Mouse (Mus musculus) ovary, postnatal 36 days (tissue): ENCODE results near the gene Fam207a.

Experiments used
- DNase-seq: peaks from one replicate; pipeline ENCODE4 v3.0.0; 2022; ENCODE audit warnings: low spot score, mixed read lengths

The Fam207a gene

DNA sequence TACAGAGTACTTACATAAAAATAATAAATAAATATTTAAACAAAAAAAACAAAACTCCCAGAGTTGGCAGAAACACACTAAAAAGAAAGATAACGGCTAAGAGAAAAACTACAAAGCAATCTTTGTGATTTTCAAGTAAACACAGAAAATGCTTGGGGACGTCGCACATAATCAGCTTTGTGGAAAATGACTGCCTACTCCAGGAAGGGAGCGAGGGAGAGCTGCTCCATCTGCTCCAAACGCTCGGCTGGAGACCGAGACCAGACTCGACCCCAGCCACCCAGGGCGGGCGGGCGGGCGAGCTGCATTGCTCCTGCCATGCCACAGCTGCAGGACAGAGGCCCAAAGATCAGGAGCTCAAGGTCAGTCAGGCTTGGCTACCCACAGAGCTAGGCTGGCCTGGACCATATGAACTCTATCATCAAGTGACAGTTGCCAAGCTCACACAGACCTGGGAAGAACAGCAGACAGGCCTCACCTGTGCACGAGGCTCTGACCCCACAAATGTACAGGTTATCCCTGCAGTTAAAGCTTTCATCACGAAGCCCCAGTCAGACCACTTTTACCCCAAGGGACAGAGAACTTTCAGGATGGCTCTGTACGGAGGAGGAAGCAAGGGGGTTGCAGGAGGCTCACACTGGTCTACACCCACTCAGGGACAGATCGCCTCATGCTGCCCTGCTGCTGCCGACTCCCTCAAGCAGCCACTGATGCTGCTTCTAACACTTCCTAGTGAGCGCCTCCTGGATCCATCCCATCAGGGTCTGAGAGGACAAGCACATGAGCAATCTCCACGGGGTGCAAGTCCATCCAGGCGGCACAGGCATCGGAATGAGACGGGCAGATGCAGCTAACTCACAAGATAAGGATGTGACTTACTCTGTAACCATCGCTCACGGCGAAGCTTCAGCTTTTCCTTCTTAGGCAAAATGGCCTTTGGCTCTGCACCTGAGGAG lies 12.3 kb downstream of the Fam207a start:
- no peak for DNase-seq

DNA sequence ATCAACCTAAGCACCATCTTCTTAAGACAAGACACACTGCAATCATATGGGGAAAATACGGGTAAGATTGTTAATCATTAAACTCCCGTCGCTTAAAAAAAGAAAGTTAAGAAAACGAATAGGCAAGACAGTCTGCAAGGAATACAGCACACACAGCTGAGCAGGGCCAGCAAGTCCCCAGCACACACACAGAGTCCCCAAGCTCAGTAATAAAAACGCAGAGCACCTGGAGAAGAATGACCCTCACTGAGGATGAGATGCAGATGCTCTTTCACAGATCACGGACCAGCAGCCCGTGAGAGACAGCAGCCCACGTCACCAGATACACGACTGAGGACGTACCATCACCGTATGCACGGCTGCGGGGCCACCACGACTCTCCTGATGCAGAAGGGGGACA lies 14.9 kb downstream of the Fam207a start:
- DNase-seq = no peak

DNA sequence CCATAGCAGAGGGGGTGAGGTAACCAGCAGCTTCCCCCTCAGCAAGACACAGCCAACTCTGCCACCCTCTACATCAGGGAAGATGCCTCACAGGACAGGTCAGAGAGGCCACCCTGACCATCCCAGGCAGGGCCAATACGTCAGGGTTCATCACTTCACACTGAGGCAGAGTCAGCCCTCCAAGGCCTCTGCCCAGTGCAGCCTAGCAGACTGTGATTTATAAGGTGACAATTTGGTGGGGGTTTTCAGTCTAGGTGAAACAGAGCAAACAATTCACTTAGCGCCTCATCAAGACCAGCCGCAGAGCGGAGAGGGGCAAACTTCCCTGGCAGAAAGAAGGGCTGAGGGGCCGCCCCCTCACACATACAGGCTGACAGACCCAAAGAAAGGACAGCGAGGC lies 17.3 kb downstream of the Fam207a start:
- no peak for DNase-seq

DNA sequence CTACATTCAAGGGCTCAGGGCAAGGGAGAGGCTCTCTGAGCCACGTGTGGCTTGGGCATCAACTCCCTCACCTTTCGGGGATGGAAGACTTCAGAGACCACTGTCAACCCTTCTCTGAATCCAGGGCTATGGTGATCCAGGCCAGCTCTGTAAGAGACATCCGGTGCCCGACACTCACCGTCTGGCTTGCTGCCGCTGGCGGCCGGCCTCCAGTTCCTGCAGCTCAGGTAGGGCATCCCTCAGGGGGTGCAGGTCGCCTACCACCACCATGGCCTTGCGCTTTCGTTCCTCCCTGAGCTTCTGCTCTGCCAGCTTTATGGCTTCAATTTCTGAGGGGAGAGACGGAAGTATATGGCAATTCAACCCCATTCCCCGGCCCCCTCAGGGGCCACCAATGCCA lies 18.4 kb downstream of the Fam207a start:
- DNase-seq = no peak

DNA sequence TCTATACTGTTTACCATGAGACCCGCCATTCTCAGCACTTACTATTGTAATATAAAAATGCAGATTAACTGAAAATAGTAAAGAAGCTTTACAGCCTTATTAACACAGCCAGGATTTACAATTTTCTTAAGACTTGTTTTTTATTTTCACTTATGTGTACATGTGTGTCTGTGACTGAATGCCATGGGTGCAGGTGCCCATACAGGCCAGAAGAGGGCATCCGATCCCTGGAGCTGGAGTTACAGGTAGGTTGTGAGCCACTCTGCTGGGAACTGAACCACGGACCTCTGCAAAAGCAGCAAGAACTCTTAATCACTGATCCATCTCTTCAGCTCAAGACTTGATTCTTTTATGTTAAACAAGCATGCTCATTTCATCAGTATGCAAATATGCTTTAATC lies 22.7 kb downstream of the Fam207a start:
- DNase-seq = no peak

DNA sequence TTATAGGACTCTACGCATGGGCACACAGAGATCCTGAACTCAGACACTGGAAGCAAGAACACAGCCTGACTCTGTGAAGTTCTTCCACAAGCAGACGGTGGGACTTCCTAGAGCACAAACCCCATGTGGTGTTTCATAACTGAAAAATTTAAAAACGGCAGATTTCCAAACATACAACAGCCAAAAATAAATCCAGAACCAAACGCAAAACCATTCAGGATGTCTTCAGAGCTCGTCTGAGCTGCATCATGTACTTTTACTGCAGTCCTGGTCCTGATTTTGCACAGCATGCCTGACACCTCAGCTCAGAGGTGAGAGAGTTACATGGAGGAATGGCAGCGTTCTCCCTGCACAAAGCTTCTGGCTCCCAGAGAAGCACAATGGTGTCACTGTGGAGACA lies 24.0 kb downstream of the Fam207a start:
- DNase-seq = no peak

DNA sequence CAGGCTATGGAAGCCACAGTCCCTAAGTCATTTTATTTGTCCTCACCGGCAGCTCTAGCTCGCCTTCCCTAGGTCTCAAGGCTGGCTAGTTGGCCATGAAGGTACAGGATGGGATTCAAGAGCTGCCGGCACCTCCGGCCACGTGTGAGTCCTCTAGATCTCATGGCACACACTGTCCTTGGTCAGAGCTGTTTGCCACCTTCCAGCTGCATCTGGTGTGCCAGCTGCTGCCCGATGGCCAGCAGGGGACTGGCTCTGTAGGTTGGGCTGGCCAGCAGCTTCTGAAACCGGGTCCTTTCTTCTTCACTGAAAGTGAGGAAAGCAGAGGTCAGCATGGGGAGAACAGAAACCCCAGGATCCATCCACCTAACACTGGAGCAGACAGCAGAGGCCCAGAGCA lies 27.4 kb downstream of the Fam207a start:
- no peak for DNase-seq

DNA sequence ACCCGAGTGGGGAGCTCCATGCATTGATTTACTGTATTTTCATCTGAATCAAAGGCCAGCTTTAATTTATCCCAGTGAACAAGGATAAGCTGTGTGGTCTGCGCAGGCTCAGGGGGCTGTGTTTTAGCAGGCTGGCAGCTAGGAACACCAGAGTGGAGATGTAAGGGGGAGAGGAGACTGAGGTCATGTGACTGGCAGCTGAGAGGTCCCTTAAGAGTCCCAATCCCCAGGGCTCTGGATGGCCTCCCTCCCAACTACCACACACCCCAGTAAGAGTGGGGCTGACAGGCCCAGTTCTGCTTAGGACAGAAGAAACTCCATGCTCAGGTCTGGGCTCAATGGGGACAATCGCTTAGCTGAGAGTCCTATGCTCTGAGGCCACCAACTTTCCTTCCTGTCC lies 29.8 kb downstream of the Fam207a start:
- DNase-seq = no peak

DNA sequence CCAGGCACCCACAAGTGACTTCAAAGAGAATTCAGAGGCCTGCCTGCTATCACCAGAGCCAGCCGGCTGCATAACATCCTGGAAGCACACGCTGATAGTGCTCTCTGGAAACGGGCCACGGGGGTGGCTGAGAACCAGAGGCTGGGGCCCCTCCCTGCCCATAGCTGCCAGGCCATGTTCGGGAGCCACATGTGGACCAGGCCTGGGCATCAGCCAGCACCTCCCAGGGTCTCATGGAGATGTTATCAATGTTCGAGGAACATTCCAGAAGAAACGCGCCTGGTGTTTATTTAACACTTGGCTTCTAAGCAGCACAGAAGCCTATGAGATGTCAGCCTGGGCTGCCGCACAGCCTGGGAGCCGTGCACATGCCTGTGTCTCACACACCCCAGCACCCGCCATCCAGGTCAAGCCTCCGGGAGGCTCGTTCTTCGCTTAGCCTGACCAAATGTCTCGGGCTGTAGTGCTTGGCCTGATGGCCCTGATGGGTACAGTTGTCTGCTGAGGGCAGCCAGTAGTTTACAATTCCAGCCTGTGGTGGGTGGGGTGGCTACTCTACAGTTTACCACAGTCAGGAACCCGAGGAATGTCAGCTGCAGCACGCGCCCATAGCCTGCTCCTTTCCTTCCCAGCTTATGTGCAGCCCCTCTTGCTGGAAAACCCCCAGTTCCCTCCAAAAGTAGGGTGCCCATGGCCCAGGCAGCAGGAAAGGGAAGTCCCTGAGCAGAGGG lies 31.2 kb downstream of the Fam207a start:
- peak; percentile 66 for DNase-seq

DNA sequence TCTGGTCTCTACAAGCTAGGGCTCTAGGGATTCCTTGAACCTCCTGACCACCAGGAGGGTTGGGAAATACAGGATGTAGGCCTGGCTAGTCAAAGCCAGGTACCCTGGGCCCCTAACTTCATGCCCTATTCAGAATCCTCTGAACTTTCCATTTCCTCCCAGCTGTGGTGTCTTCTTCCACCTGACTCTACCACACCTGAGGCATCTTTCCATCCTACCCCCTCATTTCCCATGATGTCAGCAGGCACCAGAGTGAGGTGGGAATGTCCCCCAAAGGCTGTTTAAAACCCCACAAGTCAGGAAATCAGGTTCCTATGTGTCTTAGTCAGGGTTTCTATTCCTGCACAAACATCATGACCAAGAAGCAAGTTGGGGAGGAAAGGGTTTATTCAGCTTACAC lies 33.8 kb downstream of the Fam207a start:
- no peak for DNase-seq

DNA sequence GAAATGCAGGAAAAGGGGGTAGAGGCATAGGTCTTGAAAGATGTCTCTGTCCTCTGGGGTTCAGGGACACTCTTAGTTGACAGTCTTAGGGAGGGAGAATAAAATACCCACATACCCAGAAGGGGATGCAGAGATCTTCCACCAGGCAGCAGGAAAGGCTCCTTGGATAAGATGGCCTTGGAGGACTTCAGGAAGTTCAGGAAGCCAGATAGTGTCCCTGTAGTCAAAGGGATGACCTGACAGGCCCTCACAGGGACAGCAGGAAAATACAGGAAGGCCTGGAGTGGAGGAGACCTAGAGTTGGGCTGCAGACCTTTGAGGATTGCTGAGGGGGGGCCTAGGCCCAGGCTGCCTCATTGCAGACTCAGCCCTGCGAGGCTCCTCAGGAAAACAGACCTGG lies 35.6 kb downstream of the Fam207a start:
- no peak for DNase-seq

DNA sequence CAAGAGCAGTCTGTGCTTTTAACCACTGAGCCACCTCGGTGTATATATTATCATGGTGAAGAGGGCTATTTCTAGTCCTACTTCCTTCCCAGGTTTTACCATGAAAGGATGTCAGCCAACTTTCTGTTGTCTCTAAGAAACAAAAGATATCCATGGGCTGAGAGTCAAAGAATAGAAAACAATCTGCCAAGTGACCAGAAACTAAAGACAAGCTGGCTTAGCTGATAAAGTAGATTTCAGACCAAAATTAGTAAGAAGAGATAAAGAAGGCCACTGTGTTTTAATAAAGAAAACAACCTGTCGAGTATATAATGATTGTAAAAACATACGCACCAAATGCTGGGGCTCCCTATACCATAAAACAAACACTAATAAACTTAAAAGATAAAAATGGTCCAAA lies 38.7 kb downstream of the Fam207a start:
- DNase-seq = no peak

DNA sequence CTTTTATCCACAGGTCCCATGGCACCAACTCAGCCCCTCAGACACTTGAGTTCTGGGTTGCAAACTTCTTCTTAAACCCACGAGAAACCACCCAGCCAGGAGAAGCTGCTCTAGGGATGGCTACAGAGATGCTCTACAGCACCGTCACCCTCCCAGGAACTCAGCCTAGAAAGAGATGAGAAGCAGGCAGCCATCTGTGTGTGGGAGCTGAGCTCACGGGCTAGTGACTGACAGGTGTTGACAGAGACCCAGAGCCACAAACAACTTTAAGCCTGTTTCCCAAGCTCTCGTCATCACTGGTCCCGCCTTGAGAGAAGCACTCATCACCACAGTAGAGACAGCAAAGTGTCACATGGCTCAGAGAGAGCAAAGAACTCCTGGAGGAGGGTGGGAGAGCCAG lies 43.4 kb downstream of the Fam207a start:
- DNase-seq = no peak

DNA sequence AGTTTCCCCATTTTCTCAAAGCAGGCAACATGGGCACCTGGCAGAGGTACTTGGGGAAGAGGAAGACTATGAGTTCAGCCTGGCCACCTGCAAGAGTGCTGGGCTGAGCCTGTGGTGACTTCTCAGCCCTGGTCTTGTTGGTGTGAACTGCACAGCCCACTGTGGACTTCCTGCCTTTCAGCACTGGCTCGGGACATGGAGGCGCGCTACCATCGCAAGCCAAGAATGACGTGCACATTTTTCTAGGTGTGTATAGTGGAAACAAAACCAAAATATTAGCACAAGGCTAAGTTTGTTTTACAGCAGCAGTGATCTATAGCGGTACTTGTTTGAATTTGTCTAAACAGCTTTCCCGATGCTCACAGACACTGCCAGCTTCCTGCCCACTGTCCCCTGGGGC lies 44.1 kb downstream of the Fam207a start:
- no peak for DNase-seq

DNA sequence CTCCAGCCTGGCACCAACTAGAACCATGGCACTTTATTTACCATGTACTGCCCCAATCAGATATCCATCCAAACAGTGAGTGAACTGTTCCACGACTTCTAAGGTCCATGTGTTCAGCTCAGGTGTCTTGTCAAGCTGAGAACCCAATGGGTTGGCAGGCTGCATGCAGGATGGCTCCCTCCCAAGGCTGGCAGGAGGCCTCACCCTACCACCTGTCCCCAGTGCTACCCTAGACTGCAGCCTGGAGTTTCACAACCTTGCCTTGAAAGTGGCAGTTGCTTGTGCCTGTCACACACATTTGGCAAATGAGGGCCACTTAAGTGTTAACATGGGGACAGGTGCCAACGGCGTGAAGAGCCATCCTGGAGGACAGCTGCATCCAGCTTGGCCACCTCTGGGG lies 44.8 kb downstream of the Fam207a start:
- DNase-seq = no peak

DNA sequence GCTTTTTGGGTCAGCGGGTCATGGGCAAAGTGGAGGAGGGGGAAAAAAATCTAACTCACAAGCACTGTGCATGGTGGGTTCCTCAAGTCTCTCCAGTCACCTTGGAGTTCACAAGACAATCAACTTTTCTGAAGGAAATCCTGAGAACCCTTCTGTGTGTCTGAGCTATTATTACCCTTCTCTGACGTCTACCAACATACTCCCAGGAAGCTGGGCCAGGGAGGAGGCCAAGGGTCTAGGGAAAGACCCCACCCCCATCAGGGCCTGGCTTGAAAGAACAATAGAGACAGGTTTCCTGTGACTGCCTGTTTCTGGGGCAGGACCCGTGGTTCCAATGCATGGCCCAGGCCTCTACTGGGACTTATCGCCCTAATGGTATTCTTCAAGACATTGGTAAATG lies 46.9 kb downstream of the Fam207a start:
- no peak for DNase-seq

DNA sequence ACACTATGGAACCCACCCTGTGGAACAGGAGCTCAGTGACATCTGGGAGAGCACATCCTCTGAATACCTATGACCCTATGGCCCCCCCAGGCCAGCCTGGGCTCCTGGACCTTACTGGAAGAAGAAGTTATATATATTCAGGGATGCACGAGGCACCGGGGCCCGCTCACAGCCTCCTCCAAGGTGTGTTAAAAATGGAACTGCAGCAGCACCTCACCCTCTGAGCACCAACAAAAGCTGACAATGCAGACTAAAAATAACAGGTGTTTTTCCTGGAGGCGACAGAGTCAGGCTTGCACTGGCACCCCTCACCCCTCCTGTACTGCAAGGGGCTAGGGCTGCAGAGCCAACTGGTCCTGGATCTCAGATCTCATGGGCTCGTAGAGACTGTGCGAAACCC lies 48.2 kb downstream of the Fam207a start:
- DNase-seq = no peak

DNA sequence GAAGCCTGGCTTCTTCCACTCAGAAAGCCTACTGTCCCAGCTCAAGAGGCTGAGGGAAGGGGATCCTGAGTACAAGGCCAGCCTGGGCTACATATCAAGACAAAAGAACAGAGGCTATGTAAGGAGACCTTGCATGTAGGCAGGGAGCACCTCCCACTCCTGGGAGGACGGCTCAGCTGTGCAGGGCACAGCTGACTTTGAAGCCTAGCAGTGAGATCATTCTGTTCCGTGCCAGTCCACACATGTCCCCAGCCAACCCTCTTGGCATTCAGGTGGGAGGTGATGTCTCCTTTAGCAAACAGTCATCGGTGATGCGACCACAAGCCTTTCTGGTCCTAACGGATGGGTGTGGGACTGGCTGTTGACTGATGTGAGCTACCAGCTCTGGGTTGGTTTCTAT lies 49.7 kb downstream of the Fam207a start:
- DNase-seq = no peak

DNA sequence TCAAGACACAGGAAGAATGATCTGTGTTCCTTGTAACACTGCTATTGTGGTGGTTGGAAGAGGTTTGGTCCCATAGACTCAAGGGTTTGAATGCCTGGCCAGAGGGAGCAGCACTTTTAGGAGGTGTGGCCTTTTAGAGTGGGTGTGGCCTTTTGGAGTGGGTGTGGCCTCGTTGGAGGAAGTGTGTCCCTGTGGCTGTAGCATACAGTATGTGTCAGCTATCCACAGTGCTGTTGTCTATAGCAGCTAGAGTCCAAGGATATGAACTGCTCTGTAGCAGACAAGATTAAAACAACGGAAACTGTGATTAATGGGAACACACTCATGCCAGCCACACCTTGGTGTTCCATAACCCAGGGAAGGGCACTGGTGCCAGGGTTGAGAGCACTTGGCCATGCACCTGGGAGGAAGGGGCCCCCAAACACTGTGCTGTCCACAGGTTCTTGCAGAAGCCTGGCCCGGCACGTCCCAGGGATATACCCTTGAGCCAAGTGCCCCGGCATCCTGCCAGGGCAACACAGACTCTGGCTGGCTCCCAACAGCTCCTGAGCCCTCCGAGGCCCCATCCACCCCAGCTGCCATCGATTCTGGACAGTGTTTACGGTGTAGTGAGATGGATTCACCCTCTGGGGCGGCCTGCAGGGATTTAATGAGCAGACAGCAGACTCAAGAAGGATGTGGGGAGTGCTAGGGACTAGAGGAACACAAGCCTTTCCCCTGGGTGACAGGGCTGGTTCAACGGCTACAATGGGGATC lies 51.2 kb downstream of the Fam207a start:
- peak; percentile 80 for DNase-seq

DNA sequence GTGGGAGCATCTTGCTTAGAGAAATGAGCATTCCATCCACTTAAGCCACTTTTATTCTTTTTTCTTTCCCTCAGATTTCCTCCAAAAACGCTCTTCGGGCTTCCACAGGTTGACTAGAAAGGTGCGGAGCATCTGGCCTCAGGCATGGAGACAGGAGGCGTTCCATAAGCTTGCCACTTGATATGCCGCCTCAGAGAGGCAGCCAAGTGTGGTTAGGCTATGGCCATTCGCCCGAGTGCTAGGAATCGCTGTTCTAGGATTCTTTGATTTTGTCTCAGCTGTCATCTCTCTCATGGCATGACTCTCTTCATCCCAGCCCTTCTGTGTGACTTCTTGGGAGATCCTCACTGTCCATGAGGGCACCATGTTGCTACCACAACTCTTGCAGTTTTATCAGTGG lies 54.4 kb downstream of the Fam207a start:
- DNase-seq = no peak

DNA sequence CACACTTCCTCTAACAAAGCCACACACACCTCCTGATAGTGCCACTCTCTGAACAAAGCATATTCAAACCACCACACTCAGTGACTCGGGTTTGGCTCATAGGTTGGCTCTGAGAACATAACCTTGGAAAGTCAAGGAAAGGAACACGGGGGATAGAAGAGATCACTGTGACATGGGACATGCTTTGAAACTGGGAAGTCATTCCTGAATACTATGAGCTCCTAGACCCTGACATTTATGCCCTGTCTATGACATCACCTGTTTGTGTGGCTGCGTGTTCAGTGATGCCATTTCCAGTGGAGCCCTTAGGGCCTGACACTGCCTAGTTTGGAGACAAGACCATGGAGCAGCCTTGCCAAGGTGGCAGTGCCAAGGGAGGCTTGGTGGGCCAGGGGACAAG lies 57.9 kb downstream of the Fam207a start:
- DNase-seq = no peak

DNA sequence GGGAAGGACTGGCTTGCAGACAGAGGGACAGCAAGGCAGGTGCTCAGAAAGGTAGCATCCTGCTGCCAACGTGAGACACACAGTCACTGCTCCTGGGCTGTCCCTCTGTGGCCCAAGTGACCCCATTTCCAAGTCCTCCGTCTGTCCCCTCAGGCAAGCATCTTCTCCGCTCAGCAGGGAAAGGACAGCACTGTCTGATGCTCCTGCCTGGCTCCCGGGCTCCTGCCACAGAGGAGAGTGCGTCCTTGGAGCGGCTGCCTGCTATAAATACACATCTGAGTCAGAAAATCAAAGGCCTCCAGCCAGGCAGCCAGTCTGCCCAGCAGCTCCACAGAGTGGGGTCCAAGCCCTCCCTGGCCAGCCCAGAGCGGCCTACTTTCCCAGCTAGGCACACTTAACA lies 59.1 kb downstream of the Fam207a start:
- DNase-seq = peak; percentile 55
